Comparison of ENCODE assay signal across 22 mouse cellular contexts in genomic region chr11:29310584-29310983, GRCm38 (mm10).
"Had no signal": no experiment of that assay in that cellular context is flagged by ENCODE, and none has a peak within 500 bp of the region (broad histone marks: within the 10 kb centered on the region; RNA-seq: fewer than 3 reads in every experiment).

No protein-coding gene starts in this region.

- ATAC-seq: liver, postnatal 0 days; lung, postnatal 0 days; midbrain, embryonic 15.5 days had no signal

- H3K36me3 ChIP-seq: liver, embryonic 13.5 days; liver, embryonic 15.5 days; lung, embryonic 15.5 days; midbrain, embryonic 12.5 days; midbrain, embryonic 15.5 days; neural tube, embryonic 13.5 days; neural tube, embryonic 15.5 days; stomach, embryonic 15.5 days had no signal

- H3K9me3 ChIP-seq: liver, embryonic 13.5 days; liver, embryonic 15.5 days; lung, embryonic 15.5 days; midbrain, embryonic 12.5 days; midbrain, embryonic 15.5 days; neural tube, embryonic 13.5 days; neural tube, embryonic 15.5 days; stomach, embryonic 15.5 days had no signal

- H3K9ac ChIP-seq: liver, embryonic 13.5 days; liver, embryonic 15.5 days; liver, postnatal 0 days; lung, embryonic 15.5 days; midbrain, embryonic 12.5 days; midbrain, embryonic 15.5 days; neural tube, embryonic 13.5 days; neural tube, embryonic 15.5 days; stomach, embryonic 15.5 days had no signal

- H3K4me2 ChIP-seq: liver, embryonic 11.5 days; liver, embryonic 13.5 days; liver, embryonic 15.5 days; lung, embryonic 15.5 days; midbrain, embryonic 12.5 days; midbrain, embryonic 15.5 days; neural tube, embryonic 13.5 days; neural tube, embryonic 15.5 days; stomach, embryonic 15.5 days had no signal

- H3K4me1 ChIP-seq: liver, embryonic 13.5 days; liver, embryonic 15.5 days; lung, embryonic 15.5 days; midbrain, embryonic 12.5 days; midbrain, embryonic 15.5 days; neural tube, embryonic 13.5 days; neural tube, embryonic 15.5 days; stomach, embryonic 15.5 days had no signal

- H3K27ac ChIP-seq: liver, embryonic 13.5 days; liver, embryonic 15.5 days; lung, embryonic 15.5 days; macrophage; midbrain, embryonic 12.5 days; midbrain, embryonic 15.5 days; neural tube, embryonic 13.5 days; neural tube, embryonic 15.5 days; stomach, embryonic 15.5 days; stomach, postnatal 0 days had no signal

- H3K4me3 ChIP-seq: liver, embryonic 13.5 days; liver, embryonic 15.5 days; lung, embryonic 15.5 days; midbrain, embryonic 12.5 days; midbrain, embryonic 15.5 days; myocyte; neural tube, embryonic 13.5 days; neural tube, embryonic 15.5 days; stomach, embryonic 15.5 days had no signal

- DNase-seq: liver, embryonic 13.5 days; liver, postnatal 0 days; lung, postnatal 14 days; lung, postnatal 36 days; retina, postnatal 1 day; right cerebral cortex, adult 18-20 months; right cerebral cortex, postnatal 25 days; thymus, adult 2 months; thymus, postnatal 25 days; thymus, postnatal 4 days had no signal

- H3K27me3 ChIP-seq: liver, embryonic 13.5 days; liver, embryonic 15.5 days; lung, embryonic 15.5 days; midbrain, embryonic 12.5 days; midbrain, embryonic 15.5 days; neural tube, embryonic 13.5 days; neural tube, embryonic 15.5 days; stomach, embryonic 15.5 days had no signal
